Mouse (Mus musculus): ENCODE results near the gene Eomes. TPM values are rescaled to one million over a fixed set of nuclear protein-coding genes. Genes with fewer than 3 reads are reported as not detected.

The Eomes gene
- polyA plus RNA-seq, 1 experiment from 2014 or later = not detected

DNA sequence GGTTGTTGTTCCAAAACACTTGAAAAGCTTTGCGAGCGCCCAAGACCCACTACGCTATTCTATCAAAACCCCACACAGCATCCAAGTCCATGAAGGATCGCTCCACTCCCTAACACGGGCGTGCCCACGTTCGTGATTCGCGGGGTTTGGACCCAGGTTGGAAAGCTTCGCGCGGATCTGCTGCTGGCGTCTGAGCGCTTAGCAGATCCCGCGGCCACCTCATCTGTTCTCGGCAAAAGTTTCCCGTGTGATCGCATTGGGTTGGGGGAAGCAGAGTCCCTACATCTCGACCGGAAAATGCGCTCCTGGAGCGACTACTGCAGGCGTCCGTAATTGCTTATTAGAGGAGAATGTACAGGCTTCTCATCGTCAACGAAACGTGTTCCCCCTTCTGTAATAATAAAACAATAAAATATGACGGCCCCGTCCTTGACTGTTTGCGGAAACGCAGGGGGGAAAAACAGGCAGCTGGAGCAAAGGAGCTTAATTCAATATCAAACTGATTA is 1.2 kb upstream of the Eomes start:
- Histone ChIP-seq H3K27me3 (ENCODE audit: insufficient read depth, low read length) (peaks cover 75% of the 10 kb centered on the region), H3K4me1 (ENCODE audit: insufficient read depth) (peaks cover 9% of the 10 kb centered on the region; the same call in 1 of the 2 replicates)

DNA sequence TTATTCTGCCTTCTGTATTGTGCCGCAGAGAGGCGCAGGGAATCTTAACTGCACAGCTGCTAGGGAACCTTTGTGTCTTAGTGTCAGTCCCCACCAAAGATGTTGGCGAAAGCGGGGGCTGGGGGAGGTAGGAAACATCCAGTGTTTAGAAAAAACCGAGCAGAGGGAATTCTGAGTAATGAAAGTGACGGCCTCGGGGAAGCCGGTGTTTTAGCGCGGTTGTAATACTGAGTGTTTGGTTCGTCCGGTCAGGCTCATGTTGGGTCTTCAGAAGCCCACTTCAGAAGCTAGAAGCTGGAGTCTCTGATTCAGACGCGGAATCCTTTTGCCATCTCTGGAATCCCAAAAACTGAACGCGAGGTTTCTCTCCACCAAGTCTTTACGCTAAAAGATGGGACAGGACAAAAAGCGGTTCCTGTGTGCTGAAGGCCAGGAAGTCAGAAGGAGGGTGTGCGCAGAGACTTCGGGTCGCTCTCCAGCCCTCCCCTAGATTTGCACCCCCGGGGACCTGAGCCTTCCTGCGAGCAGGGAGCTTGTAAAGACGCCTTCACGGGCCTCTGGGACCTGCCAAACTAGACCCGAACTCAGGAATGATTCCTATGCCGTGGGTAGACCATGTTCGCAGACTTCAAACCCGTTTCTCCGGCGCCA is 606 bp upstream of the Eomes start:
- Histone ChIP-seq H3K9ac (replicated peaks) (no peak overlapping the region), H3K4me3 (ENCODE audit: low read depth, low read length) (peak overlapping the region; percentile 43), H3K27me3 (ENCODE audit: insufficient read depth, low read length) (peaks cover 81% of the 10 kb centered on the region), H3K36me3 (replicated peaks; ENCODE audit: insufficient read depth, low read length) (no peaks in the 10 kb centered on the region), H3K4me2 (ENCODE audit: low read depth, low read length) (peak overlapping the region; percentile 68), H3K4me1 (ENCODE audit: insufficient read depth) (peaks cover 9% of the 10 kb centered on the region; the same call in 1 of the 2 replicates), H3K27ac (ENCODE audit: low read depth) (no peak overlapping the region), H3K9me3 (ENCODE audit: low read length) (no peaks in the 10 kb centered on the region)
- no peak for ATAC-seq
- TF ChIP-seq EP300 (IDR thresholded peaks at IDR 0.05; ENCODE audit: low read depth) = no peak
- no peak for TF ChIP-seq CTCF (IDR thresholded peaks at IDR 0.05; ENCODE audit: low read depth)
- WGBS (ENCODE audit: insufficient replicate concordance) = under 1% methylated on average over 31 of the region's 31 CpGs
- DNase-seq = no peak

More for the DNA sequence above, 1.2 kb upstream of the Eomes start:
- no peaks in the 10 kb centered on the region for H3K9me3 ChIP-seq (ENCODE audit: low read length)
- H3K27ac ChIP-seq (ENCODE audit: low read depth) = no peak overlapping the region
- no peaks in the 10 kb centered on the region for H3K36me3 ChIP-seq (replicated peaks; ENCODE audit: insufficient read depth, low read length)
- TF ChIP-seq CTCF (IDR thresholded peaks at IDR 0.05; ENCODE audit: low read depth) (no peak), EP300 (IDR thresholded peaks at IDR 0.05; ENCODE audit: low read depth) (no peak)
- ATAC-seq (no peak), DNase-seq (no peak)
- H3K9ac ChIP-seq (replicated peaks) = no peak overlapping the region
- WGBS (ENCODE audit: insufficient replicate concordance) = 2% methylated on average over 33 of the region's 33 CpGs
- 0 out of 2 replicates have a peak overlapping the region, but pooled peaks have one; percentile 68 for H3K4me2 ChIP-seq (ENCODE audit: low read depth, low read length)
- H3K4me3 ChIP-seq (ENCODE audit: low read depth, low read length) = peak overlapping the region; percentile 43; the same call in 1 of the 2 replicates

DNA sequence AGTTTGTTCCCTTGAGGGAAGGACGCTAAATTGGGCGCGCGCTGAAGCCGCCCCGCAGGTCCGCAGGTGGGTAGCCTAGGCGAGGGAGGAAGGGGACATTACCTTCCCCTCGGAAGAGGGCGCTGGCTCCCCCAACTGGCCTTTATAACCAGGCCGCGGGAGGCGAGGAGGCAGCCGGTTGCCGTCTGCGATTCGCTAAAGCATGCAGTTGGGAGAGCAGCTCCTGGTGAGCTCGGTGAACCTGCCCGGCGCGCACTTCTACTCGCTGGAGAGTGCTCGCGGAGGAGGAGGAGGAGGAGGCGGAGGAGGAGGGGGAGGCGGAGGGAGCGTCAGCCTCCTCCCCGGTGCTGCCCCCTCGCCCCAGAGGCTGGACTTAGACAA is 436 bp downstream of the Eomes start:
- WGBS (ENCODE audit: insufficient replicate concordance) = 0% methylated on average over 27 of the region's 29 CpGs
- ATAC-seq (no peak), DNase-seq (peak; percentile 30)
- Histone ChIP-seq H3K27ac (ENCODE audit: low read depth) (no peak overlapping the region), H3K4me2 (ENCODE audit: low read depth, low read length) (peak overlapping the region; percentile 68), H3K4me3 (ENCODE audit: low read depth, low read length) (peak overlapping the region; percentile 43), H3K27me3 (ENCODE audit: insufficient read depth, low read length) (peaks cover 78% of the 10 kb centered on the region), H3K9ac (replicated peaks) (no peak overlapping the region), H3K4me1 (ENCODE audit: insufficient read depth) (peaks cover 9% of the 10 kb centered on the region; the same call in 1 of the 2 replicates), H3K9me3 (ENCODE audit: low read length) (no peaks in the 10 kb centered on the region), H3K36me3 (replicated peaks; ENCODE audit: insufficient read depth, low read length) (no peaks in the 10 kb centered on the region)
- TF ChIP-seq CTCF (IDR thresholded peaks at IDR 0.05; ENCODE audit: low read depth) (0 out of 2 replicates have a peak, but pooled peaks have one; percentile 18), EP300 (IDR thresholded peaks at IDR 0.05; ENCODE audit: low read depth) (no peak)

DNA sequence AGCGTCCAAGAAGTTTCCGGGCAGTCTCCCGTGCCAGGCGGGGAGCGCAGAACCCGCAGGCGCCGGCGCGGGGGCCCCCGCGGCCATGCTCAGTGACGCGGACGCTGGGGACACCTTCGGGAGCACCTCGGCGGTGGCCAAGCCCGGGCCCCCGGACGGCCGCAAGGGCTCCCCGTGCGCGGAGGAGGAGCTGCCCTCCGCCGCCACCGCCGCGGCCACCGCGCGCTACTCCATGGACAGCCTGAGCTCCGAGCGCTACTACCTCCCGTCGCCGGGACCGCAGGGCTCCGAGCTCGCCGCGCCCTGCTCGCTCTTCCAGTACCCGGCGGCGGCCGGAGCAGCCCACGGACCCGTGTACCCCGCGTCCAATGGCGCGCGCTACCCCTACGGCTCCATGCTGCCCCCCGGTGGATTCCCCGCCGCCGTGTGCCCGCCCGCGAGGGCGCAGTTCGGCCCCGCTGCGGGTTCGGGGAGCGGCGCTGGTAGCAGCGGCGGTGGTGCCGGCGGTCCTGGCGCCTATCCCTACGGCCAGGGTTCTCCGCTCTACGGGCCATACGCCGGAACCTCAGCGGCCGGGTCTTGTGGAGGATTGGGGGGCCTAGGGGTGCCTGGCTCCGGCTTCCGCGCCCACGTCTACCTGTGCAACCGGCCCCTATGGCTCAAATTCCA is 961 bp downstream of the Eomes start:
- Histone ChIP-seq H3K36me3 (replicated peaks; ENCODE audit: insufficient read depth, low read length) (no peaks in the 10 kb centered on the region), H3K4me3 (ENCODE audit: low read depth, low read length) (peak overlapping the region; percentile 43), H3K4me1 (ENCODE audit: insufficient read depth) (peaks cover 9% of the 10 kb centered on the region; the same call in 1 of the 2 replicates), H3K4me2 (ENCODE audit: low read depth, low read length) (peak overlapping the region; percentile 68), H3K27ac (ENCODE audit: low read depth) (no peak overlapping the region), H3K9me3 (ENCODE audit: low read length) (no peaks in the 10 kb centered on the region), H3K9ac (replicated peaks) (no peak overlapping the region), H3K27me3 (ENCODE audit: insufficient read depth, low read length) (peaks cover 82% of the 10 kb centered on the region)
- TF ChIP-seq EP300 (IDR thresholded peaks at IDR 0.05; ENCODE audit: low read depth) (no peak), CTCF (IDR thresholded peaks at IDR 0.05; ENCODE audit: low read depth) (peak; percentile 41)
- 1% methylated on average over 65 of the region's 87 CpGs for WGBS (ENCODE audit: insufficient replicate concordance)
- ATAC-seq (no peak), DNase-seq (peak; percentile 31)

DNA sequence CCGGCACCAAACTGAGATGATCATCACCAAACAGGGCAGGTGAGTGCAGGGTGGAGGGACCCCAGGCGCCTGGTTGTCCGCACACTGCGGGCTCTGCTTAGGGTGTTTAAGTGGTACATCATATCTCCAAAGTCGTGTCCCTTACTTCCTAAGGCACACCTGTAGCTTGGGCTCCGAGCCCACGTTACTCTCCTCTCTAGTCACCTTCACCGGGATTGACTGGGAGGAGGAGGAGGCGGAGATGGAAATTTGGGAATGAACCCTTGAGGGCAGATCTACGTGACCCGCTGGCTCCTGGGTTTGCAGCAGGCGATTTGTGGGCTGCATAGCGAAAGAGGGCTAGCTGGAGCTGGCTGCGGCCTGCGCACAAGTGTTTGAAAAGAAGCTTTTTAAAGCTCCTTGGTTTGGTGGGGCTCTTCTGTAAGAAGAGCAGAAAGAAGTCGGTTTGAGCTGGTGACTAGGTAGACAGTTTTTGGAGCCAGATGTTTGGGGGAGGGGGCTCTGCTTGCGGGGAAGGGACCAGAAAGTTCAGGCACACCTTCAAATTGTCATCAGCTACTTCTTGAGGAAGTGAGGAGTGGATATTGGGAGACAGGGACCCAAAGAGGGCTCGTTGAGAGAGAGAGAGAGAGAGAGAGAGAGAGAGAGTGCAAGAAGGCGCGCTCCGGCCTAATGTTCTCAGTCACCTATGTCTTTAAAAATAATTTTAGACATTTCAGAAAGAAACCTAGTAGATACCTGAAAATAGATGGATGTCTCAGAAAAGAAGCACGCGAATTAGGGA is 1.7 kb downstream of the Eomes start:
- ATAC-seq (no peak), DNase-seq (no peak)
- Histone ChIP-seq H3K36me3 (replicated peaks; ENCODE audit: insufficient read depth, low read length) (no peaks in the 10 kb centered on the region), H3K27me3 (ENCODE audit: insufficient read depth, low read length) (peaks cover 87% of the 10 kb centered on the region), H3K9me3 (ENCODE audit: low read length) (no peaks in the 10 kb centered on the region), H3K9ac (replicated peaks) (no peak overlapping the region), H3K4me3 (ENCODE audit: low read depth, low read length) (0 out of 2 replicates have a peak overlapping the region, but pooled peaks have one; percentile 43), H3K27ac (ENCODE audit: low read depth) (no peak overlapping the region), H3K4me1 (ENCODE audit: insufficient read depth) (peaks cover 9% of the 10 kb centered on the region; the same call in 1 of the 2 replicates), H3K4me2 (ENCODE audit: low read depth, low read length) (no peak overlapping the region)
- 9% methylated on average over 23 of the region's 23 CpGs for WGBS (ENCODE audit: insufficient replicate concordance)
- TF ChIP-seq EP300 (IDR thresholded peaks at IDR 0.05; ENCODE audit: low read depth) (no peak), CTCF (IDR thresholded peaks at IDR 0.05; ENCODE audit: low read depth) (no peak)

Data from liver, postnatal 0 days (tissue).